Mouse (Mus musculus) midbrain, embryonic 10.5 days (tissue): Measurements from ENCODE around the gene Col4a1. TPM values are rescaled to one million over a fixed set of nuclear protein-coding genes. Genes with fewer than 3 reads are reported as not detected.

Experiments used
- DNase-seq: peaks from one replicate; pipeline ENCODE4 v3.0.0-alpha.2; 2017; ENCODE audit warnings: low spot score
- H3K27ac ChIP-seq: fragments of 300-500 bp; sonication (generic); replicated peaks from 2 replicates; pipeline ENCODE4 v1.5.1; 2016; ENCODE audit warnings: mild to moderate bottlenecking
- H3K27me3 ChIP-seq: fragments of 300-500 bp; sonication (generic); 2 replicates; pipeline ENCODE4 v1.6.1; 2016; ENCODE audit warnings: low read depth, mild to moderate bottlenecking; ENCODE audit not compliant: poor library complexity, severe bottlenecking
- H3K36me3 ChIP-seq: fragments of 300-500 bp; sonication (generic); 2 replicates; pipeline ENCODE4 v1.6.1; 2016; ENCODE audit warnings: mild to moderate bottlenecking, moderate library complexity
- H3K4me1 ChIP-seq: fragments of 300-500 bp; sonication (generic); 2 replicates; pipeline ENCODE4 v1.6.1; 2016
- H3K4me3 ChIP-seq: fragments of 300-500 bp; sonication (generic); 2 replicates; pipeline ENCODE4 v1.5.1; 2016; ENCODE audit warnings: mild to moderate bottlenecking, moderate library complexity
- H3K9me3 ChIP-seq: fragments of 300-500 bp; sonication (generic); replicated peaks from 2 replicates; pipeline ENCODE4 v1.6.1; 2016; ENCODE audit warnings: mild to moderate bottlenecking
- WGBS: fragments of 180-500 bp; shearing (Covaris S2); methylation state at CpG from one replicate; pipeline ENCODE4 v1.1.7; 2016; 5-methylcytosine and 5-hydroxymethylcytosine counted together
- polyA plus RNA-seq: library from polyadenylated mRNA; unstranded; fragments of >200 nt; fragmentation: Nextera tagmentation; extraction: Ambion mirVana; gene quantifications from 2 replicates; pipeline ENCODE4 v1.2.1, GENCODE M21; 2016

The Col4a1 gene
- polyA plus RNA-seq, 1 experiment from 2014 or later: 113 TPM

GRCm38 (mm10) chr8:11308570-11308998 lies 4.0 kb downstream of the Col4a1 start:
- Histone ChIP-seq H3K27me3 (peaks cover 93% of the 10 kb centered on the region), H3K27ac (no peak overlapping the region), H3K36me3 (no peaks in the 10 kb centered on the region), H3K4me1 (peaks cover 55% of the 10 kb centered on the region), H3K9me3 (no peaks in the 10 kb centered on the region), H3K4me3 (peak overlapping the region; percentile 16; the same call in 1 of the 2 replicates)
- DNase-seq: peak; percentile 56
- 18% methylated on average over 7 of the region's 7 CpGs for WGBS

DNA sequence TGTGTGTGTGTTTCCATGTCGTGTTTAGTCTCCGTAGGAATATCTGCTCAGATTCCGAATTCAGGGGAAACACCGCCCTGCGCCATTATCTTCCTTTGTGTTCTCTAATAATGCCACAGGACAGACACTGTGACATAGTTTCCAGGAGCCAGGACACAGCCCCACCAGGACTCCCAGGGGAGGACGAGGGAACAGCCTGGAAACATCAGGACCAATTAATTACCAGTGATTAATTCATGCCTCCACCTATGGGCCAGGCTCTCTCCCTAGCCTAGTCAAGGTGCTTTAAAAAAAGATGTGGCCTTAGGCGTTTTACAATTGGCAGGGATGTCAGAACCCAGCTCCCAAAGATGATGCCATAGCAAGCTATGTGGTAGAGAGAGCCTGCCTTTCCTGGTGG lies 5.2 kb downstream of the Col4a1 start:
- peaks cover 82% of the 10 kb centered on the region for H3K27me3 ChIP-seq
- no peak overlapping the region for H3K27ac ChIP-seq
- H3K9me3 ChIP-seq: no peaks in the 10 kb centered on the region
- 86% methylated on average over 7 of the region's 7 CpGs for WGBS
- no peak overlapping the region for H3K4me3 ChIP-seq
- H3K36me3 ChIP-seq: no peaks in the 10 kb centered on the region
- peaks cover 43% of the 10 kb centered on the region for H3K4me1 ChIP-seq
- DNase-seq: no peak

- no peak for DNase-seq
- H3K4me3 ChIP-seq: no peak overlapping the region
- H3K27me3 ChIP-seq: peaks cover 63% of the 10 kb centered on the region
- peaks cover 32% of the 10 kb centered on the region for H3K4me1 ChIP-seq
- H3K36me3 ChIP-seq: no peaks in the 10 kb centered on the region
- H3K9me3 ChIP-seq: no peaks in the 10 kb centered on the region
- H3K27ac ChIP-seq: no peak overlapping the region
- WGBS: 86% methylated on average over 1 of the region's 1 CpGs
These were observed 7.1 kb downstream of the Col4a1 start for GRCm38 (mm10) chr8:11305539-11305938.

- peaks cover 48% of the 10 kb centered on the region for H3K27me3 ChIP-seq
- no peak overlapping the region for H3K27ac ChIP-seq
- H3K4me3 ChIP-seq: no peak overlapping the region
- H3K9me3 ChIP-seq: no peaks in the 10 kb centered on the region
- no peaks in the 10 kb centered on the region for H3K36me3 ChIP-seq
- DNase-seq: no peak
- H3K4me1 ChIP-seq: peaks cover 31% of the 10 kb centered on the region
- WGBS: 90% methylated on average over 6 of the region's 6 CpGs
These were observed 8.5 kb downstream of the Col4a1 start for GRCm38 (mm10) chr8:11304027-11304601.

DNA sequence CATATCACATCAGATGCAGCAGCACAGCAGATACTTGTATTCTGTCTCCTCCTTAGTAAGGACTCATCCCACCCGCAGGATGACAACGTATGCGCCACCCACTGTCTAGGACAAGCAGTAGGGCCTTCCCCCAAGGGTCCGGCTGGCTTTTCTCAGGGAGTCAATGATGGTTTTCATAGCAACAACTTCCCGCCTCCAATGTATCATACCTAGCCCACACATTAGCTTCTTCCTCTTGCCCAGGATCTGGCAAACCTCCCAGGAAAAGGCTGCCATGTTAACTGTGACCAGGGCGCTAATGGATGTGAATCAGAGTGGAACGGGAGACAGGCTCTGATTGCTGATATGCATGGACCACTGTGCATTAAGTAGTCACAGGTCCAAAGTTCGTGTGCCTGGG lies 12.2 kb downstream of the Col4a1 start:
- Histone ChIP-seq H3K4me3 (no peak overlapping the region), H3K27ac (no peak overlapping the region), H3K9me3 (no peaks in the 10 kb centered on the region), H3K4me1 (peaks cover 19% of the 10 kb centered on the region; the same call in 1 of the 2 replicates), H3K36me3 (no peaks in the 10 kb centered on the region), H3K27me3 (peaks cover 18% of the 10 kb centered on the region)
- DNase-seq: no peak
- 87% methylated on average over 8 of the region's 8 CpGs for WGBS

- Histone ChIP-seq H3K27me3 (peaks cover 7% of the 10 kb centered on the region), H3K9me3 (no peaks in the 10 kb centered on the region), H3K4me1 (peaks cover 19% of the 10 kb centered on the region; the same call in 1 of the 2 replicates), H3K4me3 (no peak overlapping the region), H3K27ac (no peak overlapping the region), H3K36me3 (no peaks in the 10 kb centered on the region)
- 82% methylated on average over 3 of the region's 3 CpGs for WGBS
- DNase-seq: no peak
These were observed 13.4 kb downstream of the Col4a1 start for GRCm38 (mm10) chr8:11299317-11299602.

DNA sequence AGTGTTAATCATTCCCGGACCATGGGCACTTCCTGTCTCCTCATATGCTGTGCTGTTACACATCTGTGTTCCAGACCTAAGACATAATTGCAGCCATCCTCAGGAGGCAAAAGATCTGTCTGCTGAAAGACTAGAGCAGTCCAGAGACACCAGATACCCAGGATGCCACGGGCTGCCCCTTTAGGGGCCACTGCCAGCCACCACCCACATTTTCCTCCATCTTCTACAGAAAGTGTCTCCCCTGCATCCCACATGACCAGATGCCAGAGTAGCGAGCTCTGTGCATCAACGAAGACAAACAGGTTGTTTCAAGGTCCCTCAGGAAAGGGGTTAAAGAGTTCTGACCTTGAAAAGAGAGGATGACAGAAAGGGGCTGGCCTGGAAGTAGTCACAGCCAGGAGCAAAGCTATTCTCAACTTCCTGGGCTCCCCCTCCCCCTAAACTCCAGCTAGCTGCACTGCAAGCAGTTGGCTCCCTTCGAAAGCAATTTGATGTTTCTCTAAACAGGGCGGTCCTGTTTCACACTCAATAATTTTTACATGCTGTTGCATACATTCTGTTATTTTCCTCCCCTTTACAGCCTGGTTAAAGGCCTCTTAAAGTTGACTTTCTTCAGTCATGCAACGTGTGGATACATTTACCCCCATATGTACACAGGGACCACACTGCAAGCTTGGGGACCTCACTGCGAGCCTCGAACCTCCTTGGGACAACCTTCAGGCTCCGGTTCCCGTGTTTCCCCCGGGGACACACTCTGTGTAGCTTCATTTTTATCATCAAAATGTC lies 13.9 kb downstream of the Col4a1 start:
- Histone ChIP-seq H3K4me3 (no peak overlapping the region), H3K36me3 (no peaks in the 10 kb centered on the region), H3K4me1 (peaks cover 19% of the 10 kb centered on the region; the same call in 1 of the 2 replicates), H3K27me3 (peaks cover 6% of the 10 kb centered on the region; the same call in 1 of the 2 replicates), H3K27ac (no peak overlapping the region), H3K9me3 (no peaks in the 10 kb centered on the region)
- 79% methylated on average over 12 of the region's 12 CpGs for WGBS
- no peak for DNase-seq

GRCm38 (mm10) chr8:11297141-11297838 lies 15.3 kb downstream of the Col4a1 start:
- H3K27me3 ChIP-seq: peaks cover 6% of the 10 kb centered on the region; the same call in 1 of the 2 replicates
- DNase-seq: no peak
- no peak overlapping the region for H3K4me3 ChIP-seq
- H3K36me3 ChIP-seq: no peaks in the 10 kb centered on the region
- 82% methylated on average over 8 of the region's 8 CpGs for WGBS
- H3K27ac ChIP-seq: no peak overlapping the region
- no peaks in the 10 kb centered on the region for H3K9me3 ChIP-seq
- H3K4me1 ChIP-seq: peaks cover 19% of the 10 kb centered on the region; the same call in 1 of the 2 replicates

GRCm38 (mm10) chr8:11296282-11296943 lies 16.2 kb downstream of the Col4a1 start:
- Histone ChIP-seq H3K27ac (0 out of 2 replicates have a peak overlapping the region, but pooled peaks have one; percentile 0), H3K9me3 (no peaks in the 10 kb centered on the region), H3K36me3 (no peaks in the 10 kb centered on the region), H3K4me1 (peaks cover 19% of the 10 kb centered on the region; the same call in 1 of the 2 replicates), H3K27me3 (peaks cover 6% of the 10 kb centered on the region; the same call in 1 of the 2 replicates), H3K4me3 (no peak overlapping the region)
- 86% methylated on average over 10 of the region's 10 CpGs for WGBS
- no peak for DNase-seq

- peaks cover 28% of the 10 kb centered on the region for H3K4me1 ChIP-seq
- H3K9me3 ChIP-seq: no peaks in the 10 kb centered on the region
- no peaks in the 10 kb centered on the region for H3K36me3 ChIP-seq
- H3K27me3 ChIP-seq: peaks cover 6% of the 10 kb centered on the region; the same call in 1 of the 2 replicates
- DNase-seq: no peak
- no peak overlapping the region for H3K4me3 ChIP-seq
- no peak overlapping the region for H3K27ac ChIP-seq
- WGBS: 72% methylated on average over 3 of the region's 3 CpGs
These were observed 20.0 kb downstream of the Col4a1 start for GRCm38 (mm10) chr8:11292611-11293010.

DNA sequence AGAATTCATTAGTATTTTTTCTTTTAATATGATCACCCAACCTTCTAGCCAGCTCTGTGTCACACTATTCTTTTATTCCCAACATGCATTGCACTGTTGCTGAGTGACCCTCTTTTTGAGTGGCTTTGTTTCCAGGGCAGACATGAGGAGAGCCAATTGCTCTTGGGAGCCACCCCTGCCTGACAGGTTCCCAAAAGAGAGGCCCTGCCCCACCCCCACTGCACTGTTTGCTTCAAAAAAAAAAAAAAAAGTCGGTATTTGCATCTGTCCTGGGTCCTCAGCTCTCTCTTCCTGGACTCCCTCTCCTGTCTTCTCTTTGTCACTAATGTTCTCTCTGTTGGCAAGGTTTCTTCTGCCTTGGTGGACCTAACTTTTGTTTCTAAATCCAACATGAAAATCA lies 22.1 kb downstream of the Col4a1 start:
- Histone ChIP-seq H3K27ac (0 out of 2 replicates have a peak overlapping the region, but pooled peaks have one; percentile 34), H3K9me3 (no peaks in the 10 kb centered on the region), H3K27me3 (no peaks in the 10 kb centered on the region), H3K4me1 (peaks cover 30% of the 10 kb centered on the region), H3K36me3 (no peaks in the 10 kb centered on the region), H3K4me3 (no peak overlapping the region)
- WGBS: 20% methylated on average over 1 of the region's 1 CpGs
- no peak for DNase-seq

DNA sequence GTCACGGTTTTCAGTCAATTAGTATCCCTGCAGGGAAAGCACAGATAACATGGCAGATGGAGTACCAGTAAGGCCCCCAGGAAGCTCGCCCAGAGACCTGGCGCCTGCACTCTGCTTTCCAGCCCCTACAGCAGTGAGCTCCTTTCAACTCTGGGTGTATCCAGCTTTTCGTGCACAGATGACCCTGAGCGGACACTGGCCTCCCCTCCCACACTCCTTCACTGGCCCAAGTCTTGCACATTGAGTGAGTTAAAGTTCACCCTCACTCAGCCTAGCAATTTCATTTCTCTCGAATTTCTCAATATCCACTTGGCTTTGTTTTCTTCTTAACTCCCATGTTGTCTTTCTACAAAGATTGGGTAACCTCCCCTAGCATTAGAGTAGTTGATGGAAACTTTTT lies 24.3 kb downstream of the Col4a1 start:
- H3K4me3 ChIP-seq: no peak overlapping the region
- H3K27me3 ChIP-seq: no peaks in the 10 kb centered on the region
- H3K9me3 ChIP-seq: no peaks in the 10 kb centered on the region
- H3K27ac ChIP-seq: no peak overlapping the region
- WGBS: 69% methylated on average over 6 of the region's 6 CpGs
- DNase-seq: no peak
- peaks cover 40% of the 10 kb centered on the region for H3K4me1 ChIP-seq
- H3K36me3 ChIP-seq: no peaks in the 10 kb centered on the region
